Mouse (Mus musculus): ENCODE measurements around the gene Zfp839. TPM values are rescaled to one million over a fixed set of nuclear protein-coding genes. Genes with fewer than 3 reads are reported as not detected.

The Zfp839 gene
- total and polyA plus RNA-seq, 3 experiments, result 4.2 to 5.0 TPM; not detected in 1

- Histone ChIP-seq H3K9ac (ENCODE audit: control insufficient read depth, low read depth, low read length, poor library complexity, severe bottlenecking) (peak overlapping the region; percentile 65), H3K4me3 (ENCODE audit: control insufficient read depth in 1 of 2, insufficient read depth in 1 of 2, low read depth in 2 of 2, low read length in 2 of 2) (peak overlapping the region; percentile 47 to 85), H3K4me1 (ENCODE audit: control insufficient read depth in 1 of 2, insufficient read depth in 2 of 2, low read length in 2 of 2) (peaks cover 0 to 12% of the 10 kb centered on the region in 2 experiments; a peak in 3 of 4 replicates), H3K27me3 (ENCODE audit: control insufficient read depth in 1 of 2, insufficient read depth in 2 of 2, low read length in 2 of 2) (no peaks in the 10 kb centered on the region), H3K9me3 (replicated peaks; ENCODE audit: insufficient read depth, low read length) (no peaks in the 10 kb centered on the region), H3K27ac (ENCODE audit: control insufficient read depth, low read depth, low read length) (peak overlapping the region; percentile 83), H3K79me2 (ENCODE audit: control insufficient read depth, insufficient read depth, low read length, poor library complexity) (peaks cover 2% of the 10 kb centered on the region; the same call in 1 of the 2 replicates), H3K36me3 (ENCODE audit: control insufficient read depth in 1 of 2, insufficient read depth in 2 of 2, low read length in 2 of 2) (peaks cover 0 to 6% of the 10 kb centered on the region in 2 experiments; a peak in 1 of 4 replicates)
- TF ChIP-seq MXI1 (IDR thresholded peaks at IDR 0.05; ENCODE audit: low read depth, low read length) (no peak; the same call in 1 of the 2 replicates), GATA1 (IDR thresholded peaks at IDR 0.05; ENCODE audit: low read depth, low read length) (0 out of 2 replicates have a peak, but pooled peaks have one; percentile 16), UBTF (IDR thresholded peaks at IDR 0.05; ENCODE audit: borderline replicate concordance, insufficient read depth, low read depth, low read length) (0 out of 2 replicates have a peak, but pooled peaks have one; percentile 18), NRF1 (IDR thresholded peaks at IDR 0.05; ENCODE audit: insufficient read depth, low read depth, low read length, poor library complexity, severe bottlenecking) (0 out of 2 replicates have a peak, but pooled peaks have one; percentile 3), ZKSCAN1 (IDR thresholded peaks at IDR 0.05; ENCODE audit: low read depth, low read length) (no peak), MAFK (IDR thresholded peaks at IDR 0.05; ENCODE audit: borderline replicate concordance, low read depth, low read length) (peak; percentile 98), ELF1 (IDR thresholded peaks at IDR 0.05; ENCODE audit: low read depth, low read length) (peak; percentile 76), SIN3A (IDR thresholded peaks at IDR 0.05; ENCODE audit: low read length) (peak; percentile 36; the same call in 1 of the 2 replicates), TBP (IDR thresholded peaks at IDR 0.05; ENCODE audit: low read depth, low read length) (peak; percentile 100)
- peak; percentile 98 for DNase-seq (ENCODE audit: low read depth, low spot score)
Measured at GRCm38 (mm10) chr12:110845131-110845880, 4.7 kb upstream of the Zfp839 start.

DNA sequence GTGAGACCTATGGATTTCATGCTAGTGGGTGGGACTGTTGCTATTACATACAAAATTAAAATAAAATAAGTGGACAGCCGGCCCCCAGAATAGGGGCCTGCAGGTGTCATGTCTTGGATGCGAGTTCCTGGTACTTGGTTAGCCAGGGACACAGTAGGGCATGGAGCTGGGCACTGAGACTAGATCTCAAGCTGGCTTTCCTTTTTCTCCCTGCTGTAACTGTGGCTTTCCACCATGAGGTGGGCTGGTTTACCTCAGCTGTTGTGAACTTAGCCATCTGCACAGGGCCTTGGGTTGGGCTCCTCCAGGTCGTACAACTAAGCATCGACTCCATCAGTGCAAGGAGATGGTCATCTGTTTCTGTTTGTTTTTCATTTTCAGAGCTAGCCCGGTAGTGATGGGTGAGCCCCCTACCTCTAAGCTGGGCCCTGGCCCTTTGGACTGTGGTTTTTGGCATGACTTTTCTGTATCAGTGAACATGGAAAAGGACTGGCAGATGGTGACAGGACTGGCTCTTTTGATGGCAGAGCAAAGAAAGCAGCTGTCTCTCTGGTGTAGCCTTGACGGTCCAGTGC lies 3.8 kb upstream of the Zfp839 start:
- Histone ChIP-seq H3K79me2 (ENCODE audit: control insufficient read depth, insufficient read depth, low read length, poor library complexity) (peaks cover 6% of the 10 kb centered on the region; the same call in 1 of the 2 replicates), H3K4me3 (ENCODE audit: control insufficient read depth in 1 of 2, insufficient read depth in 1 of 2, low read depth in 2 of 2, low read length in 2 of 2) (peak overlapping the region; percentile 36 to 71), H3K9me3 (replicated peaks; ENCODE audit: insufficient read depth, low read length) (no peaks in the 10 kb centered on the region), H3K4me1 (ENCODE audit: control insufficient read depth in 1 of 2, insufficient read depth in 2 of 2, low read length in 2 of 2) (peaks cover 0 to 16% of the 10 kb centered on the region in 2 experiments; a peak in 3 of 4 replicates), H3K27ac (ENCODE audit: control insufficient read depth, low read depth, low read length) (no peak overlapping the region), H3K9ac (ENCODE audit: control insufficient read depth, low read depth, low read length, poor library complexity, severe bottlenecking) (peak overlapping the region; percentile 54), H3K27me3 (ENCODE audit: control insufficient read depth in 1 of 2, insufficient read depth in 2 of 2, low read length in 2 of 2) (no peaks in the 10 kb centered on the region), H3K36me3 (ENCODE audit: control insufficient read depth in 1 of 2, insufficient read depth in 2 of 2, low read length in 2 of 2) (peaks cover 0 to 6% of the 10 kb centered on the region in 2 experiments; a peak in 1 of 4 replicates)
- TF ChIP-seq CHD1 (IDR thresholded peaks at IDR 0.05; ENCODE audit: low read depth, low read length) (no peak), SMC3 (IDR thresholded peaks at IDR 0.05; ENCODE audit: low read depth, low read length) (no peak), POLR2A (IDR thresholded peaks at IDR 0.05; ENCODE audit: control insufficient read depth in 1 of 2, insufficient read depth in 1 of 2, low read depth in 1 of 2, low read length in 2 of 2, poor library complexity in 1 of 2) (no peak), HCFC1 (IDR thresholded peaks at IDR 0.05; ENCODE audit: low read depth, low read length) (no peak), BHLHE40 (IDR thresholded peaks at IDR 0.05; ENCODE audit: borderline replicate concordance, low read depth, low read length) (no peak), USF1 (IDR thresholded peaks at IDR 0.05; ENCODE audit: low read depth, low read length) (no peak), CHD2 (IDR thresholded peaks at IDR 0.05; ENCODE audit: low read length) (no peak), ZKSCAN1 (IDR thresholded peaks at IDR 0.05; ENCODE audit: low read depth, low read length) (no peak), TAL1 (IDR thresholded peaks at IDR 0.05; ENCODE audit: low read length) (no peak), ZNF384 (IDR thresholded peaks at IDR 0.05; ENCODE audit: low read depth, low read length) (no peak), POLR2AphosphoS2 (IDR thresholded peaks at IDR 0.05; ENCODE audit: low read length) (no peak), MYB (IDR thresholded peaks at IDR 0.05; ENCODE audit: low read depth, low read length) (no peak), KAT2A (conservative IDR thresholded peaks at IDR 0.05; ENCODE audit: low read depth, low read length) (no peak), GABPA (IDR thresholded peaks at IDR 0.05; ENCODE audit: low read depth, low read length) (no peak)
- no peak for DNase-seq (ENCODE audit: low read depth, low spot score)
